Mouse (Mus musculus) forebrain, embryonic 11.5 days (tissue): ENCODE measurements at regions not wholly inside any gene's neighbourhood (a gene's known extent, or its start where the extent isn't known, plus 50 kb on each side); places are given as distances from the start of the nearest gene placed in this dataset.

Experiments
- ATAC-seq: fragments of 200-750 bp; cut with Nextera tagmentation; replicated peaks from 2 replicates; pipeline ENCODE4 v1.8.0; 2017; ENCODE audit warnings: moderate TSS enrichment; ENCODE audit not compliant: low FRiP score
- DNase-seq: peaks from one replicate; pipeline ENCODE4 v3.0.0-alpha.2; 2017; ENCODE audit warnings: low spot score
- H3K27ac ChIP-seq: fragments of 300-500 bp; sonication (generic); 2 replicates; pipeline ENCODE4 v1.5.1; 2014; ENCODE audit warnings: low read depth, low read length
- H3K27me3 ChIP-seq: fragments of 300-500 bp; sonication (generic); 2 replicates; pipeline ENCODE4 v1.6.1; 2014; ENCODE audit warnings: mild to moderate bottlenecking, low read length, mixed read lengths; ENCODE audit not compliant: control insufficient read depth, insufficient read depth
- H3K36me3 ChIP-seq: fragments of 300-500 bp; sonication (generic); 2 replicates; pipeline ENCODE4 v1.6.1; 2014; ENCODE audit warnings: mild to moderate bottlenecking, low read length, moderate library complexity, mixed read lengths; ENCODE audit not compliant: control insufficient read depth, insufficient read depth
- H3K4me1 ChIP-seq: fragments of 300-500 bp; sonication (generic); replicated peaks from 2 replicates; pipeline ENCODE4 v1.6.1; 2014; ENCODE audit warnings: low read length, mixed read lengths; ENCODE audit not compliant: control insufficient read depth, insufficient read depth
- H3K4me2 ChIP-seq: fragments of 300-500 bp; sonication (generic); 2 replicates; pipeline ENCODE4 v1.6.1; 2014; ENCODE audit warnings: low read depth, mild to moderate bottlenecking, low read length, moderate library complexity, mixed read lengths; ENCODE audit not compliant: severe bottlenecking
- H3K4me3 ChIP-seq: fragments of 300-500 bp; sonication (generic); 2 replicates; pipeline ENCODE4 v1.5.1; 2014; ENCODE audit warnings: low read depth, low read length
- H3K9ac ChIP-seq: fragments of 300-500 bp; sonication (generic); 2 replicates; pipeline ENCODE4 v1.6.1; 2014; ENCODE audit warnings: low read length
- H3K9me3 ChIP-seq: fragments of 300-500 bp; sonication (generic); 2 replicates; pipeline ENCODE4 v1.6.1; 2016; ENCODE audit warnings: low read length, mixed read lengths; ENCODE audit not compliant: control insufficient read depth
- WGBS: fragments of 180-500 bp; shearing (Covaris S2); extraction: QIAGEN DNeasy Blood & Tissue Kit; methylation state at CpG from one replicate; pipeline ENCODE4 v1.1.7; 2014; 5-methylcytosine and 5-hydroxymethylcytosine counted together

DNA sequence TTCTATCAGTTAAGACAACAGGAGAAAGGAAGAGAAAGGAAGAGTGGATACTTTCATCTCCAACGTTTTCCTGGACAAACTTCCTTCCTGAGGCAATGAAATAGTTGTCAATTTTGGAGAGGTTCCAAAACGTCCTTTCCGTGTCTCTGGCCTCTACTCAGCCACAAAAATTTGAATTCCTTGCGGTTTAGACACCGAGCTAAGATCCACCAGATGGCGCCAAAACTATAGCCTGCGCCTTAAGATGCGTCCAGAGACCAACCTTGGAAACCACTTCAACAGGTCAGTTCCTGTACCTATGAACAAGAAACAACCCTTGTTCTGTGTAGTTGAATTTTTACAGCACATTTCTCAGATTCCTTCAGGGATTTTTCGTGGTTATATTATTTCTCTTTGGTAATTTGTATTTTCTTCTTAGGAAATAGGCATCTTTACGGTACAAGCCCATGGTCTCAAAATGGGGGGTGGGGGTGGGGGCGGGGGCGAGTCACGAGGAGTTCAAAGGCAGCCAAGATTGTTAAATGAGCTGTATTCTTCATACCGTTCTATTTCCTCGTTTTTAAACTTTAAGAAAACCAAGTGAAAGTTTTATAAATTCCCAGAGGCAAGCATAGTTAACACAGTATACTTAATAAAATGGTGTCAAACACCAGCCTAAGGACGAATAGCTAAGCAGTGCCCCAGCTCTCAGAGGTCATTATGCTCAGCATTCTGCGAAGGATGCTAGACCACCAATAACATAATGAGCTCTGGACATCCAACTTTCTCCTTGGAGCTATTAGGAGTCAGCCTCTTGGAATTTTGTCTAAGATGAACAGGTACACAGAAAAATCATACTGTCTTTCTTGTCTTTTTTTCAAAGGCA is 96.2 kb upstream of the Cacna2d1 start:
- Histone ChIP-seq H3K27me3 (no peaks in the 10 kb centered on the region), H3K4me2 (no peak overlapping the region), H3K36me3 (no peaks in the 10 kb centered on the region), H3K4me1 (no peaks in the 10 kb centered on the region), H3K9me3 (no peaks in the 10 kb centered on the region), H3K27ac (no peak overlapping the region), H3K4me3 (no peak overlapping the region), H3K9ac (no peak overlapping the region)
- DNase-seq (peak; percentile 72), ATAC-seq (peak; percentile 82)
- WGBS = 37% methylated on average over 17 of the region's 17 CpGs

DNA sequence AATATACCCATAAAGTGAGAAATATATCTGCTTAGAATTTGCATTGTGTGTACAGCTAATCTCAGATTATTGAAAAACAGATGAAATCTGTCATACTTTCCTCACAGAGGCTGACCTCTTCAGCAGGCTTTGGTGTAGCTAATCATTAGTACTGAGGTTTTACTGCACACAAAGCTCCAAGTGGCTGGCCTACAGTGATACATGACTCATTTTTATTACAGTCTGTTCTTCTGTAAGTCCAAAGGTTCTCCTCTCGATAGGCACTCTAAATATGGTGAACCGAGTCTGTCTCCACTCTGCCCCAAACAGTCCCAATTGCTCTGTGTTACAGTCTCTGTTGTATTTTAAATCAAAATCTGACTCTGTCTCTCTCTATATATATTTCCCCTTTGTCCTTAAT is 87.7 kb upstream of the Cacna2d1 start:
- H3K4me1 ChIP-seq = no peaks in the 10 kb centered on the region
- H3K9ac ChIP-seq = no peak overlapping the region
- no peaks in the 10 kb centered on the region for H3K27me3 ChIP-seq
- H3K27ac ChIP-seq = no peak overlapping the region
- H3K4me2 ChIP-seq = no peak overlapping the region
- no peak for ATAC-seq
- H3K9me3 ChIP-seq = no peaks in the 10 kb centered on the region
- no peaks in the 10 kb centered on the region for H3K36me3 ChIP-seq
- H3K4me3 ChIP-seq = no peak overlapping the region
- WGBS = 95% methylated on average over 2 of the region's 2 CpGs
- DNase-seq = no peak

DNA sequence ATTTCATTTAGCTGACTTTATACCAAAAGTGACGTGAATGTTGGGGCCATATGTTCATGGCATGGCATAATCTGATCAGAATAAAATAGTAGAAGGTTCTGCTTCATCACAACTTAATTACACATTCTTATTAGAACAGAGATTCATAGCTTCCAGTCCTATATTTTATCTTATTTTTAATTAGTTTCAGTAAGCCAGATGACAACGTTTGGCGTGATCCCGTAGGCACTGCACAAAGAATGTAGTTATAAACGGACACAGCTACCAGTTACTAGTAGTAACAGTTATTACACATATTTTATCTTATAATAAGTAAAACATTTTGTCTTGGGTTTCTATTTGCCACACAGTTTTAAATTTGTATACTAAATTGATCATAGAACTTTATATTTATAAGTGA is 85.0 kb upstream of the Cacna2d1 start:
- no peak for ATAC-seq
- WGBS = 89% methylated on average over 5 of the region's 5 CpGs
- Histone ChIP-seq H3K4me3 (no peak overlapping the region), H3K4me1 (no peaks in the 10 kb centered on the region), H3K27me3 (no peaks in the 10 kb centered on the region), H3K36me3 (no peaks in the 10 kb centered on the region), H3K9ac (no peak overlapping the region), H3K27ac (no peak overlapping the region), H3K9me3 (no peaks in the 10 kb centered on the region), H3K4me2 (no peak overlapping the region)
- no peak for DNase-seq

DNA sequence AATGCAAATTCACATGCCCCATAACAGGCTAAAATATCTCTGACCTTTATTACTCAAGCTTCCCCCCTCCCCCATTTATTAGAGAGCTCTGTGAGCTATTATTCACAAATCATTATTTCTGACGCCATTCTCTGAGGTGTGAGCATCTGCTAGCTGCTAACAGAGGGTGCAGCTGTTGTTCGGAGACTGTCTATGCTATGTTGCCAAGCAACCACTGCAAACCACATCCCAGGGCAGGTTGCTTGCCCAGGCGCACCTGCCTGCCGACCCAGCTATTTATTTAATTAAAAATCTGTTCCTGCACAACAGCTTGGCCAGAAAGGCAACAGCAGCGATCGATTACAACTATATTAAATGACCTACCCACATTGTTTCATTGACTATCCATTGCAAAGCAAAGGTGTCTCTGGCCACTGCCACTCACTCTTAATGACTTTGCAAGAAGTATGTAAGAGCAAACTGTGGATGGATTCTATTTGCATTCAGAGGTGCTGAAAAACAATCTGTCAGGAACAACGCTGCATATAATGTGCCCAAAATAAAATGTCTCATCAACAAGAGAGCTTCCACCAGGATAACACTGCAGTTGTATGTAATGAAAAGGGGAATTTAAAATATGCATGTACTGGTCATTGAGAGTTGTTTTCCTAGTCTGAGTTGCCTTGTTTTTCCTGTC is 84.2 kb upstream of the Cacna2d1 start:
- no peak for DNase-seq
- Histone ChIP-seq H3K9me3 (no peaks in the 10 kb centered on the region), H3K36me3 (no peaks in the 10 kb centered on the region), H3K27ac (no peak overlapping the region; the same call in 1 of the 2 replicates), H3K4me1 (no peaks in the 10 kb centered on the region), H3K4me2 (no peak overlapping the region), H3K9ac (no peak overlapping the region), H3K4me3 (no peak overlapping the region), H3K27me3 (no peaks in the 10 kb centered on the region)
- peak; percentile 94 for ATAC-seq
- 48% methylated on average over 7 of the region's 7 CpGs for WGBS

DNA sequence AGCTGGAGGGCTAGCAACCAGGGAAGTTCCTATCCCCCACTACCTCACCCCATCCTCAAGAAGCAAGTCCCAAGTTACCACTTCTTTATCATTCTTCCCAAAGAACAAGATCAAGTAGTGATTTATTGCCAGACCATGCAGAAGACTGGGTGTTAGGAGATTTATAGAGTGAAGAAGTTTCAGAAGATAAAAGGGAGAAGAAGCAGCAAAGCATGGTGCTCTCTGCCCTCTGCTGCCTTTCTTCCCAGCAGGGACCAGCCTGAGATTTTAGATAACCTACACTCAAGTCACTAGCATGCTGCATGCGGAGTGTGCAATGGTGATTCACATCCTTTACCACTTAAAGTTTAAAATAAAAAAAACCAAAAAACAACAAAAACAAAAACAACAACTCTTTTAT is 79.7 kb upstream of the Cacna2d1 start:
- Histone ChIP-seq H3K36me3 (no peaks in the 10 kb centered on the region), H3K27ac (no peak overlapping the region), H3K27me3 (no peaks in the 10 kb centered on the region), H3K9me3 (no peaks in the 10 kb centered on the region), H3K9ac (no peak overlapping the region), H3K4me1 (no peaks in the 10 kb centered on the region; the same call in 1 of the 2 replicates), H3K4me3 (no peak overlapping the region), H3K4me2 (no peak overlapping the region)
- DNase-seq = no peak
- 80% methylated on average over 1 of the region's 1 CpGs for WGBS
- ATAC-seq = no peak

DNA sequence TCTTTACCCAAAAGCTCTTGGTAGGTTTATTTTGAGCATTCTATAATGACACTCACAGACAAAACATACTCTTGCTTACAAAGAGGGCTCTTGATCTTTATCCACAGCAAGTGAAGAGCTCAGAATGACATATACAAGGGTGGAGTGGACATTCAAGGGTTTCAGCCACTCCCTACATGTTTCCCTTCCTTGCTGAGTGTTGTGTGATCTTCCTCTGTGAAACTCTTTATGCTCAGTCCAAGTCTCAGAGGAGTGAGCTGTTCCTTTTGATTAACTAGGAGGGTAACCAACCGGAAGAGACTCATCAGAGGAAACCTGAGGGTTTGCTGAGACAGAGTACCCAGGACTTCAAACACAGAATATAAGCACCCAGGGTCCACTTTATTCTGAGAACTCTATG is 77.5 kb upstream of the Cacna2d1 start:
- Histone ChIP-seq H3K27me3 (no peaks in the 10 kb centered on the region), H3K9ac (no peak overlapping the region), H3K4me1 (no peaks in the 10 kb centered on the region; the same call in 1 of the 2 replicates), H3K4me2 (no peak overlapping the region), H3K27ac (no peak overlapping the region), H3K36me3 (no peaks in the 10 kb centered on the region), H3K9me3 (no peaks in the 10 kb centered on the region), H3K4me3 (no peak overlapping the region)
- no peak for DNase-seq
- WGBS = 42% methylated on average over 1 of the region's 1 CpGs
- ATAC-seq = no peak

DNA sequence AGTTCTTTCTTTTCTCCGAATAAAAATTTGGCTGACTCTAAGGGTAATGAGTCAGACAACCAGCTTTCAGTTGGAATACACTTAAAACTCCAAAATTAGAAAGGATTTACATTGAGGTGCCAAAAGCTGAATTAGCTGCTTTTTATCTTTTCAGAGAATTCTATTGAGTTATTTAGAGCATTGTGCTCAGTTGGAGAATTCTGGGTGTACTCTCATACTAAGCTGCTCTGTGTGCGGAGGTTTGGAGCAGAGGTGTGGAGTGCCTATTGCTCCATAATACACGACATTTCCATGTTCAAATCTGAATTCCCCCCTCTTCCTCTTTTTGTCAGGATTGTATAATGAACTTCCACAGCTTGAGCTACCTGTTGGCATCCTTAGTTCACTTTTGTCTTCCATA is 60.4 kb upstream of the Cacna2d1 start:
- H3K4me1 ChIP-seq = no peaks in the 10 kb centered on the region
- ATAC-seq (no peak), DNase-seq (no peak)
- H3K9me3 ChIP-seq = no peaks in the 10 kb centered on the region
- H3K9ac ChIP-seq = no peak overlapping the region
- H3K4me3 ChIP-seq = no peak overlapping the region
- no peak overlapping the region for H3K4me2 ChIP-seq
- WGBS = 61% methylated on average over 3 of the region's 3 CpGs
- peaks cover 4% of the 10 kb centered on the region; the same call in 1 of the 2 replicates for H3K27me3 ChIP-seq
- no peak overlapping the region for H3K27ac ChIP-seq
- no peaks in the 10 kb centered on the region for H3K36me3 ChIP-seq

DNA sequence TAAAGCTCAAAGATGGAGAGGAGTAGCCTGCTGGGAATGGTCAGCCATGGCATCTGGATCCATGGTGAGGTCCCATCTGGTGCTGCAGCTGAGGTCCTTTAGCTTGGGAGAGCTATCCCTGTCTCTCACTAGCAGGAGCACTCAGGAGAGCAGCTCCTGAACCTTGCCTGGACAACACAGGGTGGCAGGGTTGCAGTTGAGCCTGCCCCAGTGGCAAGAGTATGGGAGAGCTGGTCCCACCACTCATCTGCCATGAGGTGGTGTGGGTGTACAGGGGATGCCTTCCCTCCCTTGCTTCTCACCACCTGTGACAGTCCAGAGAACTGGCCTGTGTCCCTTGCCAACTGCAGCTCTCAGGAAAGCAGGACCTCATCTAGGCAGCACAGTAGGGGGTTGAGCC is 51.5 kb upstream of the Cacna2d1 start:
- no peak overlapping the region for H3K4me3 ChIP-seq
- no peaks in the 10 kb centered on the region for H3K9me3 ChIP-seq
- H3K36me3 ChIP-seq = no peaks in the 10 kb centered on the region
- no peak for DNase-seq
- ATAC-seq = no peak; the same call in 1 of the 2 replicates
- no peaks in the 10 kb centered on the region for H3K4me1 ChIP-seq
- no peaks in the 10 kb centered on the region; the same call in 1 of the 2 replicates for H3K27me3 ChIP-seq
- H3K4me2 ChIP-seq = no peak overlapping the region
- H3K27ac ChIP-seq = no peak overlapping the region
- no peak overlapping the region for H3K9ac ChIP-seq
